In genomic region chr9:89836454-89837245, GRCm38 (mm10) we compare ENCODE assay signal across 13 mouse cellular contexts.
"Had no signal": no experiment of that assay in that cellular context is flagged by ENCODE, and none has a peak within 500 bp of the region (broad histone marks: within the 10 kb centered on the region; RNA-seq: fewer than 3 reads in every experiment).

No protein-coding gene starts in this region.

- H3K27ac ChIP-seq: kidney, embryonic 15.5 days; limb, embryonic 10.5 days; liver, embryonic 15.5 days had no signal

- H3K4me2 ChIP-seq: kidney, embryonic 15.5 days; liver, embryonic 11.5 days; liver, embryonic 15.5 days; midbrain, embryonic 11.5 days had no signal

- H3K9me3 ChIP-seq: kidney, embryonic 15.5 days; limb, embryonic 10.5 days; liver, embryonic 15.5 days had no signal

- H3K9ac ChIP-seq: kidney, embryonic 15.5 days; liver, embryonic 15.5 days had no signal

- H3K27me3 ChIP-seq: kidney, embryonic 15.5 days; liver, embryonic 15.5 days had no signal

- H3K4me1 ChIP-seq: kidney, embryonic 15.5 days; liver, embryonic 15.5 days had no signal

- H3K36me3 ChIP-seq: kidney, embryonic 15.5 days; limb, embryonic 10.5 days; liver, embryonic 15.5 days had no signal

- DNase-seq: kidney, postnatal 14 days; lung, adult 2 months; lung, postnatal 36 days; right cerebral cortex, adult 18-20 months; right cerebral cortex, postnatal 25 days; thymus, postnatal 36 days had no signal

- H3K4me3 ChIP-seq: kidney, embryonic 15.5 days; limb, embryonic 10.5 days; liver, embryonic 15.5 days had no signal

- ATAC-seq: lung, postnatal 0 days; midbrain, embryonic 16.5 days had no signal
